Mouse (Mus musculus): ENCODE measurements around the gene Gipc2. TPM values are rescaled to one million over a fixed set of nuclear protein-coding genes. Genes with fewer than 3 reads are reported as not detected.

Gipc2 gene
- polyA plus RNA-seq, 1 experiment from 2014 or later: 3.1 TPM

- no peak overlapping the region for H3K4me3 ChIP-seq (ENCODE audit: low read depth, low read length)
- no peaks in the 10 kb centered on the region for H3K36me3 ChIP-seq (ENCODE audit: control insufficient read depth, insufficient read depth, low read length)
- DNase-seq (ENCODE audit: low spot score) (no peak), ATAC-seq (no peak)
- H3K4me2 ChIP-seq (ENCODE audit: low read length): no peak overlapping the region
- 84% methylated on average over 11 of the region's 11 CpGs for WGBS
- no peaks in the 10 kb centered on the region for H3K27me3 ChIP-seq (replicated peaks; ENCODE audit: control insufficient read depth, insufficient read depth, low read length)
- H3K9ac ChIP-seq (ENCODE audit: low read length): no peak overlapping the region
- no peak overlapping the region for H3K27ac ChIP-seq (ENCODE audit: low read depth, low read length)
- H3K4me1 ChIP-seq (ENCODE audit: control insufficient read depth, insufficient read depth, low read length): no peaks in the 10 kb centered on the region
- no peaks in the 10 kb centered on the region for H3K9me3 ChIP-seq (replicated peaks; ENCODE audit: control insufficient read depth, low read length)
Observed at GRCm38 (mm10) chr3:152121169-152122009, 44.6 kb downstream of the Gipc2 start.

- no peak overlapping the region for H3K4me3 ChIP-seq (ENCODE audit: low read depth, low read length)
- DNase-seq (ENCODE audit: low spot score) (no peak), ATAC-seq (no peak)
- no peak overlapping the region for H3K27ac ChIP-seq (ENCODE audit: low read depth, low read length)
- no peaks in the 10 kb centered on the region for H3K4me1 ChIP-seq (ENCODE audit: control insufficient read depth, insufficient read depth, low read length)
- no peaks in the 10 kb centered on the region for H3K9me3 ChIP-seq (replicated peaks; ENCODE audit: control insufficient read depth, low read length)
- H3K9ac ChIP-seq (ENCODE audit: low read length): no peak overlapping the region
- H3K36me3 ChIP-seq (ENCODE audit: control insufficient read depth, insufficient read depth, low read length): no peaks in the 10 kb centered on the region
- H3K4me2 ChIP-seq (ENCODE audit: low read length): no peak overlapping the region
- WGBS: 72% methylated on average over 4 of the region's 4 CpGs
- H3K27me3 ChIP-seq (replicated peaks; ENCODE audit: control insufficient read depth, insufficient read depth, low read length): no peaks in the 10 kb centered on the region
Observed at GRCm38 (mm10) chr3:152119987-152120386, 46.0 kb downstream of the Gipc2 start.

GRCm38 (mm10) chr3:152117941-152118340 is 48.1 kb downstream of the Gipc2 start:
- no peak for ATAC-seq
- 96% methylated on average over 3 of the region's 3 CpGs for WGBS
- no peaks in the 10 kb centered on the region for H3K36me3 ChIP-seq (ENCODE audit: control insufficient read depth, insufficient read depth, low read length)

GRCm38 (mm10) chr3:152116140-152116539 is 49.9 kb downstream of the Gipc2 start:
- WGBS: 86% methylated on average over 3 of the region's 3 CpGs

More at GRCm38 (mm10) chr3:152117941-152118340, 48.1 kb downstream of the Gipc2 start:
- Histone ChIP-seq H3K27ac (ENCODE audit: low read depth, low read length) (no peak overlapping the region), H3K9me3 (replicated peaks; ENCODE audit: control insufficient read depth, low read length) (no peaks in the 10 kb centered on the region), H3K4me1 (ENCODE audit: control insufficient read depth, insufficient read depth, low read length) (no peaks in the 10 kb centered on the region), H3K4me3 (ENCODE audit: low read depth, low read length) (no peak overlapping the region), H3K9ac (ENCODE audit: low read length) (no peak overlapping the region), H3K27me3 (replicated peaks; ENCODE audit: control insufficient read depth, insufficient read depth, low read length) (no peaks in the 10 kb centered on the region), H3K4me2 (ENCODE audit: low read length) (no peak overlapping the region)
- no peak for DNase-seq (ENCODE audit: low spot score)

GRCm38 (mm10) chr3:152114786-152115185 is 51.2 kb downstream of the Gipc2 start:
- Histone ChIP-seq H3K27me3 (replicated peaks; ENCODE audit: control insufficient read depth, insufficient read depth, low read length) (no peaks in the 10 kb centered on the region), H3K9me3 (replicated peaks; ENCODE audit: control insufficient read depth, low read length) (no peaks in the 10 kb centered on the region), H3K4me1 (ENCODE audit: control insufficient read depth, insufficient read depth, low read length) (no peaks in the 10 kb centered on the region), H3K9ac (ENCODE audit: low read length) (no peak overlapping the region), H3K4me2 (ENCODE audit: low read length) (no peak overlapping the region), H3K4me3 (ENCODE audit: low read depth, low read length) (no peak overlapping the region), H3K27ac (ENCODE audit: low read depth, low read length) (no peak overlapping the region), H3K36me3 (ENCODE audit: control insufficient read depth, insufficient read depth, low read length) (no peaks in the 10 kb centered on the region)
- DNase-seq (ENCODE audit: low spot score) (peak; percentile 78), ATAC-seq (peak; percentile 58)
- whole genome bisulfite sequencing: 39% methylated on average over 10 of the region's 10 CpGs

More at GRCm38 (mm10) chr3:152116140-152116539, 49.9 kb downstream of the Gipc2 start:
- no peak overlapping the region for H3K9ac ChIP-seq (ENCODE audit: low read length)
- no peak for ATAC-seq
- H3K9me3 ChIP-seq (replicated peaks; ENCODE audit: control insufficient read depth, low read length): no peaks in the 10 kb centered on the region
- H3K36me3 ChIP-seq (ENCODE audit: control insufficient read depth, insufficient read depth, low read length): no peaks in the 10 kb centered on the region
- H3K27ac ChIP-seq (ENCODE audit: low read depth, low read length): no peak overlapping the region
- no peaks in the 10 kb centered on the region for H3K4me1 ChIP-seq (ENCODE audit: control insufficient read depth, insufficient read depth, low read length)
- no peak overlapping the region for H3K4me3 ChIP-seq (ENCODE audit: low read depth, low read length)
- no peak for DNase-seq (ENCODE audit: low spot score)
- H3K27me3 ChIP-seq (replicated peaks; ENCODE audit: control insufficient read depth, insufficient read depth, low read length): no peaks in the 10 kb centered on the region
- no peak overlapping the region for H3K4me2 ChIP-seq (ENCODE audit: low read length)

- Histone ChIP-seq H3K9ac (ENCODE audit: low read length) (no peak overlapping the region; the same call in 1 of the 2 replicates), H3K4me3 (ENCODE audit: low read depth, low read length) (no peak overlapping the region), H3K4me1 (ENCODE audit: control insufficient read depth, insufficient read depth, low read length) (no peaks in the 10 kb centered on the region), H3K27ac (ENCODE audit: low read depth, low read length) (no peak overlapping the region), H3K9me3 (replicated peaks; ENCODE audit: control insufficient read depth, low read length) (no peaks in the 10 kb centered on the region), H3K4me2 (ENCODE audit: low read length) (no peak overlapping the region), H3K36me3 (ENCODE audit: control insufficient read depth, insufficient read depth, low read length) (no peaks in the 10 kb centered on the region), H3K27me3 (replicated peaks; ENCODE audit: control insufficient read depth, insufficient read depth, low read length) (no peaks in the 10 kb centered on the region)
- DNase-seq (ENCODE audit: low spot score) (no peak), ATAC-seq (no peak)
- 73% methylated on average over 4 of the region's 4 CpGs for WGBS
Observed at GRCm38 (mm10) chr3:152114222-152114621, 51.8 kb downstream of the Gipc2 start.

- no peaks in the 10 kb centered on the region for H3K9me3 ChIP-seq (replicated peaks; ENCODE audit: control insufficient read depth, low read length)
- no peaks in the 10 kb centered on the region for H3K27me3 ChIP-seq (replicated peaks; ENCODE audit: control insufficient read depth, insufficient read depth, low read length)
- H3K4me2 ChIP-seq (ENCODE audit: low read length): no peak overlapping the region
- H3K4me3 ChIP-seq (ENCODE audit: low read depth, low read length): no peak overlapping the region
- no peak overlapping the region for H3K27ac ChIP-seq (ENCODE audit: low read depth, low read length)
- no peaks in the 10 kb centered on the region for H3K36me3 ChIP-seq (ENCODE audit: control insufficient read depth, insufficient read depth, low read length)
- H3K4me1 ChIP-seq (ENCODE audit: control insufficient read depth, insufficient read depth, low read length): no peaks in the 10 kb centered on the region
- DNase-seq (ENCODE audit: low spot score) (no peak), ATAC-seq (no peak)
- no peak overlapping the region for H3K9ac ChIP-seq (ENCODE audit: low read length)
- WGBS: 83% methylated on average over 7 of the region's 7 CpGs
Observed at GRCm38 (mm10) chr3:152113496-152113895, 52.5 kb downstream of the Gipc2 start.

- ATAC-seq: no peak
- Histone ChIP-seq H3K36me3 (ENCODE audit: control insufficient read depth, insufficient read depth, low read length) (no peaks in the 10 kb centered on the region), H3K4me2 (ENCODE audit: low read length) (no peak overlapping the region), H3K27me3 (replicated peaks; ENCODE audit: control insufficient read depth, insufficient read depth, low read length) (no peaks in the 10 kb centered on the region), H3K4me1 (ENCODE audit: control insufficient read depth, insufficient read depth, low read length) (no peaks in the 10 kb centered on the region), H3K27ac (ENCODE audit: low read depth, low read length) (no peak overlapping the region), H3K4me3 (ENCODE audit: low read depth, low read length) (no peak overlapping the region), H3K9ac (ENCODE audit: low read length) (no peak overlapping the region), H3K9me3 (replicated peaks; ENCODE audit: control insufficient read depth, low read length) (no peaks in the 10 kb centered on the region)
- WGBS: 87% methylated on average over 8 of the region's 8 CpGs
- no peak for DNase-seq (ENCODE audit: low spot score)
Observed at GRCm38 (mm10) chr3:152112664-152113063, 53.4 kb downstream of the Gipc2 start.

GRCm38 (mm10) chr3:152111482-152111881 is 54.5 kb downstream of the Gipc2 start:
- no peak overlapping the region for H3K4me3 ChIP-seq (ENCODE audit: low read depth, low read length)
- no peak; the same call in 1 of the 2 replicates for ATAC-seq
- no peaks in the 10 kb centered on the region for H3K36me3 ChIP-seq (ENCODE audit: control insufficient read depth, insufficient read depth, low read length)
- H3K27ac ChIP-seq (ENCODE audit: low read depth, low read length): no peak overlapping the region
- DNase-seq (ENCODE audit: low spot score): no peak
- 60% methylated on average over 4 of the region's 4 CpGs for WGBS
- H3K9ac ChIP-seq (ENCODE audit: low read length): no peak overlapping the region
- H3K4me1 ChIP-seq (ENCODE audit: control insufficient read depth, insufficient read depth, low read length): no peaks in the 10 kb centered on the region
- H3K9me3 ChIP-seq (replicated peaks; ENCODE audit: control insufficient read depth, low read length): no peaks in the 10 kb centered on the region
- no peaks in the 10 kb centered on the region for H3K27me3 ChIP-seq (replicated peaks; ENCODE audit: control insufficient read depth, insufficient read depth, low read length)
- no peak overlapping the region for H3K4me2 ChIP-seq (ENCODE audit: low read length)

Measured in forebrain, embryonic 14.5 days (tissue).